Mouse (Mus musculus): ENCODE results near the gene Bhlhb9. TPM values are rescaled to one million over a fixed set of nuclear protein-coding genes. Genes with fewer than 3 reads are reported as not detected.

Bhlhb9 gene
- polyA plus RNA-seq, 1 experiment from 2014 or later = 45.3 TPM

MicroRNAs within 50 kb of the gene (microRNA counts, 519-probe panel; counts per million panel counts)
- microRNA mmu-miR-1970 = not detected

Small RNA genes lying within 50 kb of the gene (microRNA-seq; reads per million reads assigned to microRNA genes)
- not detected for gene Mir1970

Other genes starting within 250 kb of the Bhlhb9 start
- not detected in 2 replicates for gene Nxf7, start 198.8 kb upstream of the Bhlhb9 start, polyA plus RNA-seq (2015; fragmentation: Nextera tagmentation; extraction: Ambion mirVana)
- gene Prame, start 169.9 kb upstream of the Bhlhb9 start, polyA plus RNA-seq (2015; fragmentation: Nextera tagmentation; extraction: Ambion mirVana) = not detected in 2 replicates
- gene Tcp11x2, start 103.8 kb upstream of the Bhlhb9 start, polyA plus RNA-seq (2015; fragmentation: Nextera tagmentation; extraction: Ambion mirVana) = not detected in 2 replicates
- not detected in 2 replicates for gene Tmsb15a, start 72.3 kb upstream of the Bhlhb9 start, polyA plus RNA-seq (2015; fragmentation: Nextera tagmentation; extraction: Ambion mirVana)
- 8.5 and 10.5 TPM in 2 replicates for gene Armcx5, start 54.9 kb upstream of the Bhlhb9 start, polyA plus RNA-seq (2015; fragmentation: Nextera tagmentation; extraction: Ambion mirVana)
- 38.6 and 40.4 TPM in 2 replicates for gene Gprasp1, start 54.9 kb upstream of the Bhlhb9 start, polyA plus RNA-seq (2015; fragmentation: Nextera tagmentation; extraction: Ambion mirVana)
- gene Gprasp2, start 41.4 kb downstream of the Bhlhb9 start, polyA plus RNA-seq (2015; fragmentation: Nextera tagmentation; extraction: Ambion mirVana) = 18.0 and 19.1 TPM in 2 replicates
- 44.3 and 48.4 TPM in 2 replicates for gene Arxes2, start 196.2 kb downstream of the Bhlhb9 start, polyA plus RNA-seq (2015; fragmentation: Nextera tagmentation; extraction: Ambion mirVana)
- 13.2 and 17.7 TPM in 2 replicates for gene Arxes1, start 235.8 kb downstream of the Bhlhb9 start, polyA plus RNA-seq (2015; fragmentation: Nextera tagmentation; extraction: Ambion mirVana)

All from lung, embryonic 16.5 days (tissue).